Mouse (Mus musculus) midbrain, embryonic 16.5 days (tissue): ENCODE measurements around the gene Nol10. TPM values are rescaled to one million over a fixed set of nuclear protein-coding genes. Genes with fewer than 3 reads are reported as not detected.

Experiments
- microRNA-seq: library from miRNA; unstranded; fragments of <30 nt; microRNA quantifications from one replicate; pipeline ENCODE4, GENCODE M21; 2017
- polyA plus RNA-seq: library from polyadenylated mRNA; unstranded; fragments of >200 nt; fragmentation: Nextera tagmentation; extraction: Ambion mirVana; gene quantifications from 2 replicates; pipeline ENCODE4 v1.2.1, GENCODE M21; 2015

Gene Nol10
- polyA plus RNA-seq, 1 experiment from 2014 or later: 22.3 TPM

Small RNAs within 50 kb of the gene (microRNA-seq; reads per million reads assigned to microRNA genes)
- gene Mir3066: 23.6 reads per million, percentile 39 among the genes with 10 or more reads in this experiment

Other genes with a start within 250 kb of the Nol10 start
- 6.5 TPM in 2 replicates for gene Kcnf1, start 171.6 kb upstream of the Nol10 start, polyA plus RNA-seq
- 273 and 301 TPM in 2 replicates for gene Pdia6, start 81.9 kb upstream of the Nol10 start, polyA plus RNA-seq
- 0.99 and 1.1 TPM in 2 replicates for gene Atp6v1c2, start 19.1 kb upstream of the Nol10 start, polyA plus RNA-seq
- 113 and 132 TPM in 2 replicates for gene Odc1, start 196.3 kb downstream of the Nol10 start, polyA plus RNA-seq